Mouse (Mus musculus) limb, embryonic 14.5 days (tissue): Measurements from ENCODE around the gene Srpk2. TPM values are rescaled to one million over a fixed set of nuclear protein-coding genes. Genes with fewer than 3 reads are reported as not detected.

ENCODE experiments used
- ATAC-seq: fragments of 200-750 bp; cut with Nextera tagmentation; 2 replicates; pipeline ENCODE4 v1.8.0; 2017; ENCODE audit warnings: low read depth, moderate number of reproducible peaks, moderate TSS enrichment; ENCODE audit not compliant: low FRiP score
- DNase-seq: peaks from one replicate; pipeline ENCODE4 v3.0.0-alpha.2; 2015; ENCODE audit warnings: low spot score
- H3K27ac ChIP-seq: fragments of 300-500 bp; sonication (generic); replicated peaks from 2 replicates; pipeline ENCODE4 v1.5.1; 2014; ENCODE audit warnings: low read depth, mild to moderate bottlenecking, low read length, moderate library complexity, mixed read lengths
- H3K27me3 ChIP-seq: fragments of 300-500 bp; sonication (generic); 2 replicates; pipeline ENCODE4 v1.6.1; 2014; ENCODE audit warnings: low read length, mixed read lengths; ENCODE audit not compliant: control insufficient read depth, insufficient read depth
- H3K36me3 ChIP-seq: fragments of 300-500 bp; sonication (generic); 2 replicates; pipeline ENCODE4 v1.6.1; 2014; ENCODE audit warnings: mild to moderate bottlenecking, low read length, moderate library complexity, mixed read lengths; ENCODE audit not compliant: control insufficient read depth, insufficient read depth
- H3K4me1 ChIP-seq: fragments of 300-500 bp; sonication (generic); 2 replicates; pipeline ENCODE4 v1.6.1; 2014; ENCODE audit warnings: antibody characterized with exemption, low read length, mixed read lengths; ENCODE audit not compliant: control insufficient read depth, insufficient read depth
- H3K4me2 ChIP-seq: fragments of 300-500 bp; sonication (generic); replicated peaks from 2 replicates; pipeline ENCODE4 v1.6.1; 2014; ENCODE audit warnings: low read depth, mild to moderate bottlenecking, low read length, moderate library complexity; ENCODE audit not compliant: severe bottlenecking
- H3K4me3 ChIP-seq: fragments of 300-500 bp; sonication (generic); replicated peaks from 2 replicates; pipeline ENCODE4 v1.5.1; 2014; ENCODE audit warnings: low read length
- H3K9ac ChIP-seq: fragments of 300-500 bp; sonication (generic); 2 replicates; pipeline ENCODE4 v1.6.1; 2014; ENCODE audit warnings: mild to moderate bottlenecking, low read depth, low read length, moderate library complexity; ENCODE audit not compliant: severe bottlenecking
- H3K9me3 ChIP-seq: fragments of 300-500 bp; sonication (generic); 2 replicates; pipeline ENCODE4 v1.6.1; 2016; ENCODE audit warnings: low read length; ENCODE audit not compliant: control insufficient read depth
- POLR2A ChIP-seq: fragments of 200-500 bp; IDR thresholded peaks from 2 replicates; pipeline ENCODE4 v1.8.0; 2012; ENCODE audit warnings: inconsistent platforms, mild to moderate bottlenecking, moderate library complexity, borderline replicate concordance; ENCODE audit not compliant: insufficient read depth, insufficient read length; ENCODE audit errors: extremely low read depth
- WGBS: fragments of 180-500 bp; shearing (Covaris S2); extraction: QIAGEN DNeasy Blood & Tissue Kit; methylation state at CpG from one replicate; pipeline ENCODE4 v1.1.7; 2014; 5-methylcytosine and 5-hydroxymethylcytosine counted together
- polyA plus RNA-seq, 2 experiments: library from polyadenylated mRNA; depleted of rRNA in 1 of 2; stranded (reverse) in 1 of 2; unstranded in 1 of 2; fragments of >200 nt; fragmentation: Nextera tagmentation in 1 of 2; extraction: Ambion mirVana in 1 of 2; gene quantifications; 2 replicates each; pipeline versions ENCODE4 v1.2.1 to v1.2.3; 2012 to 2014

Gene Srpk2
- polyA plus RNA-seq, 2 experiments: 44.1 to 60.8 TPM

- no peaks in the 10 kb centered on the region for H3K27me3 ChIP-seq
- DNase-seq: no peak
- H3K9ac ChIP-seq: peak overlapping the region; percentile 64
- H3K36me3 ChIP-seq: no peaks in the 10 kb centered on the region
- H3K4me1 ChIP-seq: peaks cover 9% of the 10 kb centered on the region; the same call in 1 of the 2 replicates
- peak overlapping the region; percentile 86 for H3K27ac ChIP-seq
- no peak for TF ChIP-seq POLR2A
- no peaks in the 10 kb centered on the region for H3K9me3 ChIP-seq
- WGBS: 19% methylated on average over 5 of the region's 5 CpGs
- ATAC-seq: no peak
- peak overlapping the region; percentile 45 for H3K4me3 ChIP-seq
- peak overlapping the region; percentile 66 for H3K4me2 ChIP-seq
Measured at GRCm38 (mm10) chr5:23617104-23617415, 67.4 kb downstream of the Srpk2 start.

GRCm38 (mm10) chr5:23616270-23617103, 67.9 kb downstream of the Srpk2 start:
- Histone ChIP-seq H3K4me2 (peak overlapping the region; percentile 66), H3K4me1 (peaks cover 9% of the 10 kb centered on the region; the same call in 1 of the 2 replicates), H3K36me3 (no peaks in the 10 kb centered on the region), H3K27ac (peak overlapping the region; percentile 86), H3K4me3 (peak overlapping the region; percentile 45), H3K9me3 (no peaks in the 10 kb centered on the region), H3K27me3 (no peaks in the 10 kb centered on the region), H3K9ac (peak overlapping the region; percentile 64)
- peak; percentile 74; the same call in 1 of the 2 replicates for TF ChIP-seq POLR2A
- DNase-seq: peak; percentile 84
- 7% methylated on average over 11 of the region's 11 CpGs for WGBS
- ATAC-seq: peak; percentile 87

- peak overlapping the region; percentile 66 for H3K4me2 ChIP-seq
- H3K4me3 ChIP-seq: peak overlapping the region; percentile 45
- H3K36me3 ChIP-seq: no peaks in the 10 kb centered on the region
- H3K9me3 ChIP-seq: no peaks in the 10 kb centered on the region
- H3K4me1 ChIP-seq: peaks cover 9% of the 10 kb centered on the region; the same call in 1 of the 2 replicates
- 27% methylated on average over 5 of the region's 5 CpGs for WGBS
- H3K27ac ChIP-seq: peak overlapping the region; percentile 71
- DNase-seq (no peak), ATAC-seq (0 out of 2 replicates have a peak, but pooled peaks have one; percentile 28)
- H3K9ac ChIP-seq: peak overlapping the region; percentile 64
- TF ChIP-seq POLR2A: no peak
- no peaks in the 10 kb centered on the region for H3K27me3 ChIP-seq
Measured at GRCm38 (mm10) chr5:23615586-23616269, 68.7 kb downstream of the Srpk2 start.

GRCm38 (mm10) chr5:23612856-23613255, 71.6 kb downstream of the Srpk2 start:
- no peak overlapping the region for H3K4me3 ChIP-seq
- no peak overlapping the region for H3K9ac ChIP-seq
- ATAC-seq (no peak), DNase-seq (no peak)
- no peaks in the 10 kb centered on the region for H3K9me3 ChIP-seq
- TF ChIP-seq POLR2A: no peak
- no peaks in the 10 kb centered on the region for H3K36me3 ChIP-seq
- no peak overlapping the region for H3K27ac ChIP-seq
- H3K27me3 ChIP-seq: no peaks in the 10 kb centered on the region
- H3K4me1 ChIP-seq: peaks cover 9% of the 10 kb centered on the region; the same call in 1 of the 2 replicates
- no peak overlapping the region for H3K4me2 ChIP-seq
- WGBS: 80% methylated on average over 3 of the region's 3 CpGs

- Histone ChIP-seq H3K4me3 (no peak overlapping the region), H3K4me2 (no peak overlapping the region), H3K9ac (no peak overlapping the region), H3K27ac (no peak overlapping the region), H3K4me1 (no peaks in the 10 kb centered on the region), H3K27me3 (no peaks in the 10 kb centered on the region), H3K9me3 (no peaks in the 10 kb centered on the region), H3K36me3 (peaks cover 4% of the 10 kb centered on the region; the same call in 1 of the 2 replicates)
- ATAC-seq: no peak
- DNase-seq: no peak
- 77% methylated on average over 7 of the region's 7 CpGs for WGBS
- no peak for TF ChIP-seq POLR2A
Measured at GRCm38 (mm10) chr5:23604036-23604705, 80.2 kb downstream of the Srpk2 start.
